Mouse (Mus musculus) cerebellum, adult 2 months (tissue): ENCODE measurements around the gene Olfr642.

Experiments
- CTCF ChIP-seq: fragments of 200-500 bp; IDR thresholded peaks from 2 replicates; pipeline ENCODE4 v1.5.1; 2011; ENCODE audit warnings: low read depth, mild to moderate bottlenecking, control low read depth, low read length, moderate library complexity, borderline replicate concordance; ENCODE audit not compliant: insufficient read depth
- POLR2A ChIP-seq: fragments of 200-500 bp; IDR thresholded peaks from 2 replicates; pipeline ENCODE4 v1.6.1; 2011; ENCODE audit warnings: low read length, control low read depth, borderline replicate concordance; ENCODE audit not compliant: insufficient read depth

- no peak for TF ChIP-seq POLR2A
- TF ChIP-seq CTCF, result no peak
Observed at GRCm38 (mm10) chr7:104052566-104052965, at the start of gene Olfr642.
